Mouse (Mus musculus): ENCODE data around the gene Tbc1d5.
"Not testable (repeated sequence)": the region's sequence is repeated elsewhere in the genome, so short reads cannot be mapped to it uniquely, and the experiment has no call there.

Gene Tbc1d5

DNA sequence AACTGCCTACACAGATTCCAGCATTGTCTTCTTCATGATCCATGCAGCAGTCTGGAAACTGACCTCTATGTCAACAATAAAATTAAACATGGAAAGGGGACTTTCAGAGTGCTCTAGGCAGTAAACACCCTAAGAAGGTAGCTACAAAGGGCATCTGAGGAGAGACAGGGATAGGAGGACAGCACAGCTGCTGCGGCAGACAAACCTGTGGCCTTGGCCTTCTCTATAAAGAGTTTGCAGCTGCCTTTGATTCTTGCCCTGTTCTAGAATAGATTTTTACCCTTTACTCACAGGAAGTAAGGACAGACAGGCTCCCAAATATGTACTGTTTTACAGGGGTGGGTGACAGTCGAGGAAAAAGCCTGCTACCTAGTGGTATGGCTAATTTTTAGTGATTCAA lies 440.7 kb downstream of the Tbc1d5 start:
- no peak for DNase-seq

DNA sequence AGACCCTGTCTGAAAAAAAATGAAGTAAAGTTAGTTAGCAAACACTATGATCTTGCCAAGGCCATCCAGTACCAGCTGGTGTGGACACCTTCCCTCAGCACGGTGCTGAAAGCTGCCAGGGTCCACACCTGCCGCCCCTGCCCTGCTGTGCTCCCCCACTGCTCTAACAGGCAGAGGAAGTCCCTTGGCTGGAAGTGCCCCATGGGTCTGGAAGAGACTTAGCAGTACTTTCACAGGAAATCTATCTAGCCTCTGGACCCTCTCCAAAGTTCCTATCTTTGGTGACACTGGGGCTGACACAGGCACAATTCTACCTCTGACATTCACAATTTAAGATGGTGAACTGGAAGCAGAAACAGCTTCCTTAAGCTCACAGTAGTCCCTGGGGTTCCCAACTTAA lies 442.1 kb downstream of the Tbc1d5 start:
- no peak for DNase-seq

DNA sequence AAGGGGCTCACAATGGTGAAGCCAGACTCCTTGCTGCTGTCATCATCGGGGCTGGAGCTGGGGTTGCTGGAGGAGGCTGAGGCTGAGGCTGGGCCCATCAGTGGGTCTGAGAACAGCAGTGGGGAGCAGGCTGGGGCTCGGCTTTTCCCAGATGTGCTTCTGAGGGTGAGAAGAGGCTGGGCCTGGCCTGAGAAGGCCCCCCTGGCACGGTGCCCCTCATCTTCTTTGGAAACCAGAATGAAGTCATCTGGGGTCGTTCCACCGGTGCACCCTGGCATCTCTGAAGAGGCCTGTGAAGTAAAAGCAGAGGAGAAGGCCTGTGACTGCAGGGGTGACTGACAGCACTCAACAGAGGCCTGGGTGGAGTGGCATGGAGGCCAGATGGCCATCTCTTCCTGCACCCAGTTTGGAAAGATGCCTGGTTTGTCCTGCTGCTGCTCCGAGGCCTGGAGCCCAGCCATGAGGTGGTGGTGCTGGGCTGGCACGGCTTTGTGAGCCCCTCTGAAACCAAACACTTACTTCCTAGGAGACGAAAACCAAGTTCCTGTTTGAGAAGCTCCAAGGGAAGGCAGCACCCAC lies 443.1 kb downstream of the Tbc1d5 start:
- peak; percentile 23 to 50 for DNase-seq

DNA sequence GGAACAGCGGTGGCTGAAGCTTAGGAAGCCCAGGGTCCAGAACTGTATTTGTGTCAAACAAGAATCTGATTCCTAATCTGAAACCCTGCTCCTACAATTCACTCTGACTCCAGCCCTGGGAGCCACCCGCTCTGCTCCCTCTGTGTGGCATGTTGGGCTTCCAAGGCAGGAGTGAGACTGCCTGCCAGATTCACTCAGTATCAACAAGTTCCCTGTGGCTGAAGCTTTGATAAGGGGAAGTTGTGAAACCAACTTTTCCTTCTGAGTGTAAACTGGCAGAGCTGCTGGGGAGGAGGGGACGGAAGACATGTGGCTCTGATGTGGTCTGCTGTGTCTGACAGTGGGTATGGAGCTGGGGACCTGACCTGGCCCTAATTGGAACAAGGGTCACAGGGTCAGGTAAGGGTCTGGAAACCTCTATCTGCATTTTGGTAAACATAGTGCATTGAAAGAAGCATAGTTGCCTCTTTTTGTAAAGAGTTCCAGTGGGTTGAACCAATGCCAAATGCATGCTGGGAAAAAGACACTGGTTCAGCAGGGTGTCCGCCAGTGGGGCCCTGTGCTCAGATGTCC lies 443.7 kb downstream of the Tbc1d5 start:
- peak; percentile 22 to 42 for DNase-seq

DNA sequence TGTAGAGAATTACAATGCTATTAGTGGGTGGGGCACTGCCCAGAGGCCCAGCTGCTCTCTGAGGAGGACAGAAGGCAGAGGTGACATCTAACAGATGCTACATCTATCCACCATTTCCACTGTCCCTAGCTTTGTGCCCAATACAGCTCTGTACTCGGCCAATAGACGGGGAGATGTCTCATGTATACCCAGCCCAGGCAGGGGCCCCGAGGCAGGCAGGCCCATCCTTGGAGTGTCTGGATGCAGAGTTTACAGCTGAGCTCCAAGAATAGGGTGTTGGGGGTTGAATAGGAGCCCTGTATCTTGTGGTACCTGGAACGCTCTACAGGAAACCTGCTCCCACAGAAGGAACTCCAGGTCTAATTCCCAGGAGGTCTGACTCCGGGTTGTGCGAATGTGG lies 444.4 kb downstream of the Tbc1d5 start:
- no peak for DNase-seq

DNA sequence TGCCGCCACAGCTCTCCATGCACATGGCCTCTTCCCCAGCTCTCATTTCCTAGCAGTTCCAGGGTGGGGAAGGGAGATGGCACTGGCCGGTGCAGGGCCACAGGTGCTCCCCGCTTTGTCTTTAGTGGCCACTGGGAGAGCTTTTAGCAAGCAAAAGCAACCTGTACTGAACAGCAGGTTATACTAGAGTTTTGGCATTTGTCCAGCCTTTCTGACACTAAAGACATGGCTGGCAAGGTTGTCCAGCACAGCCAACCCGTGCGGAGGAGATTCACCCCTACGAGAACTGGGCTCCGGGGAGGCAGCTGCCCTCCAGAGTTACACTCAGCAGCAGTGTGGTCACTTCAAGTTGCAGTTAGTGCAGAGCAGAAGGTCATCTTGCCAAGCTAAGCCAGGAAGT lies 445.8 kb downstream of the Tbc1d5 start:
- no peak for DNase-seq

DNA sequence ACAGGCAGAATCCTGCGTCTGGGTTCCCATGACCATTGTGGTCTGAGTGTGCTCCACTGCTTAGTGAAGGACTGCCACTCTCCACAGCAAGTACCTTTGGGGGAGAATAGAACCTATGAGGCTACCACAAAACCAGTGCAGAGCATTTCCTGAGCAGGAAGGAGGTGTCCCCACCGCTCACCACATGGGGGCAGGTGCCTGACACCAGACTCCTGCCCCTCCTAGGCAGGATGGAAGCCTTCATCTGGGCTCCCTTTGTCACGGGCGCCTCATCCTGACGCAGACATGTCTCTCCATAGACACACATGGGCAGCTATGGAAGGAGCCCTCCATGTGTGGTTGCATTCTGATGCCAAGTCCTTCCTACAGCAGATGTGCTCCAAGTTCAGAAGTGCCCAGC lies 447.3 kb downstream of the Tbc1d5 start:
- peak in 1 of 2 experiments; percentile 14 for DNase-seq

DNA sequence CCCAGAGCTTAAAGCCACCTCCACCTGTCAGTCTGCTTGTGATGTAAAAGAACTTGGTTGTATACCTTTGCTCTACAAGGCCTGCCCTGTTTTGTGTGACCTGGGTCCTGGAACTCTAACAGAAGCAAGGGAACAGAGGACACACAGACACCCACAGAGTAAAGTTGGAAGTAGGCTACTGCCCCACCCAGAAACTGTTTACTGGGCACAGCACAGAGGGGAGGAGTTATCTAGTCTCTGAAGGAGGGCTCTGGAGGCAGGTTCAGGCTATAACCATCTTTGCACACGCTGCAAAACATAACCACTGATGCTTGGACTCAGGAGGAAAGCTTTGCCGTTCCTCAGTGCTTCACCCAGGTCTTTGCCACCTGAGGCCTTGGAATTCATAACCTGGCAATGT lies 448.3 kb downstream of the Tbc1d5 start:
- DNase-seq = no peak

DNA sequence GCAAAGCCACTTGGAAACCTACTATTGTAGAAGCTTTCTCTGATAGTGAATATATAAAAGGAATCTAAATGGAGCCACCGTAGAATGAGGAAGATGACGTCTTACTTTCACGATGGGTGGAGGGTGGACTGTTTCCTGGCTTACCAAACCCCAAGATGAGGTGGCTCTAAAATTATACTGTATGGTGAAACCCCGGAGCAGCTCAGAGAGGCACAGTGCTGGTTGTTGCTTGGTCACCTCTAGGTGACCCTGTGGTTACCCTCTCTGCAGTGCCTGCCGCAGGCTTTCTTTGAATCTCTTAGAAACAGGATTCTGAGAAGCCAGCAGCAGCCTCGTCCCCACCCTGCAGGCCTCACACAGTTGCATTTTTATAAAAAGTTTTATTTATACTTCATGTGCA lies 449.6 kb downstream of the Tbc1d5 start:
- DNase-seq = peak in 1 of 2 experiments; percentile 12

DNA sequence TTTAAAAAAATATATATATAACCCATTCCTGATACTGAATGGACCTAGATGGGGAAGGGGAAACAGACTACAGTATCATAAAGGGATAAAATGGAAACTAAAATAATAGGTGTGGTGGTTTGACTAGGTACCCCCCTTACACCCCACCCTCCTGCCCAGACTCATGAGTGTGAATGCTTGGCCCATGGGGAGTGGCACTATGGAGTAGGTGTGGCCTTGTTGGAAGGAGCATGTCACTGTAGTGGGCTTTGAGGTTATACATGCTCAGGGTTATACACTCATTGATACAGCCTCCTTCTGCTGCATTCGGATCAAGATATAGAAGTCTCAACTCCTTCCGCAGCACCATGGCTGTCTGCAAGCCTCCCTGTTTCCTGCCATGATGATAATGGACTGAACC lies 450.1 kb downstream of the Tbc1d5 start:
- no peak for DNase-seq

DNA sequence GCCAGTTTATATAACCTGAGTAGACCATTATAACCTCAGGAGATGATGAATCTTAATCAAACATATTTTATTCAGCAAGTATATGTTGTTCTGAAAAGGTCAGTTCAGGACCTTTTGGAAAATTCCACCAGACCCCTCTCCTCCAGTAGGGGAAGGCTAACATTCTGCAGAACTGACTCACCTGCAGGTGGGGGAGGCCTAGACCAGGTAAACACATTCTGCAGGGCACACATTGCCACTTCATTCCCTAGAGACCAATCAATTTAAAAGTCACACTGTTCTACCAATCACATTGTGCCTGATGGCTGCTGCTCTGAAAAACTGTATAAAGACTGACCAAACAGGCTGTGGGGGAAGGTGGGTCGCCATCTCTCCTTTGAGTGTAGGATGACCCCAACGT lies 452.9 kb downstream of the Tbc1d5 start:
- DNase-seq = no peak

DNA sequence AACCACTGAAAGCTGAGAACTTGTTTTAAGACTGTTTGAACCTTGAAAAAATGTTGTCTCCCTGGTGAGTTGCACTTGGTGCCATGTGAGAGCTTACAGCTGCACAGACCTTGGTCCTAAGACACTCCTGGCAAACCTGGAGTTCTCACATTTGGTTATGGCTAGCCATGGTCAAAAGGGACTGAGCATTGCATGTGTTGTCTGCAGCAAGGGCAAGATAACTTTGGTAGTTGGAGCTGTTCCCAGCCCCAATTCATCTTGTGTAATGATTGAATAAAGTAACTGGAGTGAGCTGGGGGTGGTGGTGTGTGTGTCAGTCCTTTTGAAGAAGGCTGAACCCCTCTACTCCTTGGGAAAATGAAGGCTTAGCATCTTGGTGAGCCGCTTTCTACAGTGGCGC lies 454.8 kb downstream of the Tbc1d5 start:
- no peak for DNase-seq

DNA sequence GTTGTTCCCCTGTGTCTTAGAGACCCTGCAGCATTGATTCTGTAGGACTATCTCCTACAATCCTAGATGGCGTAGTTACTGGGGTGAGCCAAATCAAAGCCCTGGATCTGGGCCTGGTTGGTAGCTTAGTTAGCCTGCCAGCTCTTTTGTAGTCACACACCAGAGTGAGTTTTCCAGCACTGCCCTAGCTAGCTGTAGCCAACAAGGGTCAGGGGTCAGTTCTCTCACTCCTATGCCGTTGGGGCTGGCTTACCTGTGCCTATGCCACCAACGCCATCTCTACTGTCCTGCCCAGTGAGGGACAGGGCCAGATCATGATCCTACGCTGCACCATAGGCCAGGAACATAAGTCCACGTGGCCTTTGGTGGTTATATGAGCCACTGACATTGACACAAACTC lies 461.6 kb downstream of the Tbc1d5 start:
- DNase-seq = no peak

DNA sequence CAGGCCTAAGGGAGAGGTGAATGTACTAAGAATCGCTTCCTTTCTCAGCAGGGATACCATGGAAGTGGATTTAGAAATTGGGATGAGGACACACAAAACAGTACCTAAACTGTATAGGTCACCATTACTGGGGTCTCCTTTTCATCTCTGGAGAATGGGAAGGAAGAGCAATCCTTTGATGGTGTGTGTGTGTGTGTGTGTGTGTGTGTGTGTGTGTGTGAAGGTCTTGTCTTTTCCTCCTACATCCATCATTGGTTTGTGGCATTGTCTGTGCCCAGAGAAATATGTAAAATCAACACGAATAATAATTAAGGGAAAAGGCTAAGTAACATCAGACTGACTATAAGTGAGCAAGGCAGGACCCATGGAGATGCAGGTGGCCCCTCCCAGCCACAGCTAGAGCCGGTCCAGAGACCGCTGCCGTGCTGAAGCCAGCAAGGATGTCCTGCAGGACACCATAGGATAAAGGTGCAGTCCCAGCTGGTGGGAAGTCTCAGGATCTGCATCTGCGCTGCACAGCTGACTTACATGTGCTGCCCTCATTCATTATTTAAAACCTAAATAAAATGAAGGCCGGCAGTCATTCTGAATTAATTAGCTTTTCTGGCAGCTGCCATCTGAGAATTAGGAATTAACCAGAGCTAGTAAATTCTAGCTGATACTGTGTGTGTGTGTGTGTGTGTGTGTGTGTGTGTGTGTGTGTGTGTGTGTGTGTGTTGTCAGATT lies 468.5 kb downstream of the Tbc1d5 start:
- no peak for DNase-seq

DNA sequence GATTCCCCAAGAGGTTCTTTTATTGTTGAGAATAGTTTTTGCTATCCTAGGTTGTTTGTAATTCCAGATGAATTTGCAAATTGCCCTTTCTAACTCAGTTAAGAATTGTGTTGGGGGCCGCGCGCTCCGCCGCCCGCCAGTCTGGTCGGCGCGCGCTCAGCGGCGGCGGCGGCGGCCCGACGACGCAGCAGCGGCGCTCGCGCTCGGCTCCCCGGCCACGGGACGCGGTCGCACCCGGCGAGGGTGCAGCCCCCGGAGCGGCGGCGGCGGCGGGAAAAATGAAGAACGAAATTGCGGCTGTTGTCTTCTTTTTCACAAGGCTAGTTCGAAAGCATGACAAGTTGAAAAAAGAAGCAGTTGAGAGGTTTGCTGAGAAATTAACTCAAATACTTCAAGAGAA lies 480.7 kb downstream of the Tbc1d5 start:
- not testable (repeated sequence) for DNase-seq

DNA sequence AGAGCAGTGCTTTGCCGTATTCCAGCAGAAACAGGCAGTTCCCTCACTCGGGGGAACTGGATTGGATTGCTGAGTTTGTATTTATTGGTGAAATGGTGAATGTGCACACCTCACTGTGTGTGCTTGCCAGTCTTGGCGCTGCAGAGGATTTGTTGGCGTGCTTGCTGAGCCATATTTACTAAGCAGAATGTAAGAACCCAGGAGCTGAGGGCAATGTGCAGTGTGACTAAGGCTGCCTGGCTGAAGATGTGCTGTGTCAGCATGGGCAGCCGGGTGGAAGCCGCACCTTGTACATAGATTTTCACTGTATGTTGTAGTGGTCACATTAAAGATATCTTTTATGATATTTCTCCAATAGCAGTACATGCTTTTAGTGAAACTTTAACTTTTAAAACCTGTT lies 491.0 kb downstream of the Tbc1d5 start:
- DNase-seq = no peak

DNA sequence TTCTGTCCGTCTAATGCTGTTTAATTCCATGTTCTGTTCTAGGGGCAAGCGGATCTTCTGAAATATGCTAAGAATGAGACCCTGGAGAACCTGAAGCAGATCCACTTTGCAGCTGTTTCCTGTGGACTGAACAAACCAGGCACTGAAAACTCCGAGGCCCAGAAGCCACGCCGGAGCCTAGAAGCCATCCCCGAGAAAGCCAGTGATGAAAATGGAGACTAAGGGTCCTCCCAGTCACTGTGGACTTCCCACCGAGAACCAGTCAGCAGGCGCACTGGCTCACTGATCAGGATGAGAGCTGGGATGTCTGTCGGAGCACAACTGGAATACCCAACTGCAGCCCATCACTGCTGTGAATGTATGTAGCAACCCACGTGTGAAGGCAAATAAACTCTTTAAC lies 491.5 kb downstream of the Tbc1d5 start:
- DNase-seq = no peak

DNA sequence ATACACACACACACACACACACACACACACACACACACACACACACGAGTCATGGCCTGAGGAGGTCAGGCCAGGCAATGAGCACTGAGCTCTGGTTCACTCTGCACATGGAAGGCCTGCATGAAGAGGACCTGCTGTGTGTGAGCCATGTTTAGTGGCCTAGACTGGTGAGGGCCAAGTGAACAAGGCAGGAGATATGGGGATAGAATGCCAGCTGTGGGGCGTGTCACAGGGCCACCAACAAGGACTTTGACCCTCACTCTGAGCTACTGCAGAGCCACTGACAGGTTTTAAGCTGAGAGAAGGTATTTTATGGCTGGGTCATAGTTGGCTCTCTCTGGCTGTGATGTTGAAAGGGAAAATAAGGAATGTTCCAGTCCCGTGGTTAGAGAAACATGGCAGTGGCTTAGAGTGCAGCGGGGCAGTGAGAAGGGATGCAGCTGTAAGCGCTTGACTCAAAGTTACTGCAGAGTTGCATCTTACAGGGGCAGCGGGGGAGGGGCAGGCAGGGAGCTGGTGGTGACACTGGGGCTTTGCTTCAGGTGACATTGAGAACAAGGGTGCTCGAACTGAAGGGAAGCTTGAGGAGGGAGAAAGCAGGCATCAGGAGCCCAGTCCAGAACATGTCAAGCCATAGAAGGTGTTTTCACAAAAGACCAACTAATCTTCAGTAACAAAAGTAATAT lies 494.0 kb downstream of the Tbc1d5 start:
- DNase-seq = peak in 1 of 2 experiments; percentile 26
